Mouse (Mus musculus) kidney, postnatal 0 days (tissue): ENCODE measurements around the gene S100a3. TPM values are rescaled to one million over a fixed set of nuclear protein-coding genes. Genes with fewer than 3 reads are reported as not detected.

ENCODE experiments used
- ATAC-seq: fragments of 200-750 bp; cut with Nextera tagmentation; replicated peaks from 2 replicates; pipeline ENCODE4 v1.8.0; 2017; ENCODE audit warnings: low read depth, moderate number of reproducible peaks, moderate TSS enrichment, moderate library complexity; ENCODE audit not compliant: low FRiP score
- DNase-seq: peaks from one replicate; pipeline ENCODE4 v3.0.0-alpha.2; 2016; ENCODE audit warnings: low spot score
- H3K27ac ChIP-seq: fragments of 300-500 bp; sonication (generic); 2 replicates; pipeline ENCODE4 v1.5.1; 2014; ENCODE audit warnings: mild to moderate bottlenecking
- H3K27me3 ChIP-seq: fragments of 300-500 bp; sonication (generic); 2 replicates; pipeline ENCODE4 v1.6.1; 2014; ENCODE audit warnings: low read length, mixed read lengths; ENCODE audit not compliant: insufficient read depth
- H3K36me3 ChIP-seq: fragments of 300-500 bp; sonication (generic); 2 replicates; pipeline ENCODE4 v1.6.1; 2014; ENCODE audit warnings: low read length, mixed read lengths; ENCODE audit not compliant: insufficient read depth
- H3K4me1 ChIP-seq: fragments of 300-500 bp; sonication (generic); replicated peaks from 2 replicates; pipeline ENCODE4 v1.6.1; 2014; ENCODE audit warnings: antibody characterized with exemption, low read length, mixed read lengths; ENCODE audit not compliant: insufficient read depth
- H3K4me2 ChIP-seq: fragments of 300-500 bp; sonication (generic); 2 replicates; pipeline ENCODE4 v1.6.1; 2014; ENCODE audit warnings: mild to moderate bottlenecking, low read length, moderate library complexity, mixed read lengths
- H3K4me3 ChIP-seq: fragments of 300-500 bp; sonication (generic); replicated peaks from 2 replicates; pipeline ENCODE4 v1.5.1; 2014; ENCODE audit warnings: low read depth, low read length
- H3K9ac ChIP-seq: fragments of 300-500 bp; sonication (generic); 2 replicates; pipeline ENCODE4 v1.6.1; 2014; ENCODE audit warnings: low read depth, low read length
- H3K9me3 ChIP-seq: fragments of 300-500 bp; sonication (generic); replicated peaks from 2 replicates; pipeline ENCODE4 v1.6.1; 2016; ENCODE audit warnings: low read length, inconsistent platforms, mixed read lengths
- CTCF ChIP-seq: IDR thresholded peaks from 2 replicates; pipeline ENCODE4 v1.5.1; 2016; ENCODE audit warnings: antibody characterized with exemption, low read depth, mild to moderate bottlenecking, moderate library complexity
- WGBS: fragments of 180-500 bp; shearing (Covaris S2); extraction: QIAGEN DNeasy Blood & Tissue Kit; methylation state at CpG from one replicate; pipeline ENCODE4 v1.1.7; 2014; 5-methylcytosine and 5-hydroxymethylcytosine counted together
- polyA plus RNA-seq: library from polyadenylated mRNA; unstranded; fragments of >200 nt; fragmentation: Nextera tagmentation; extraction: Ambion mirVana; gene quantifications from 2 replicates; pipeline ENCODE4 v1.2.1, GENCODE M21; 2015

Gene S100a3
- polyA plus RNA-seq, 1 experiment from 2014 or later: 0.16 TPM

DNA sequence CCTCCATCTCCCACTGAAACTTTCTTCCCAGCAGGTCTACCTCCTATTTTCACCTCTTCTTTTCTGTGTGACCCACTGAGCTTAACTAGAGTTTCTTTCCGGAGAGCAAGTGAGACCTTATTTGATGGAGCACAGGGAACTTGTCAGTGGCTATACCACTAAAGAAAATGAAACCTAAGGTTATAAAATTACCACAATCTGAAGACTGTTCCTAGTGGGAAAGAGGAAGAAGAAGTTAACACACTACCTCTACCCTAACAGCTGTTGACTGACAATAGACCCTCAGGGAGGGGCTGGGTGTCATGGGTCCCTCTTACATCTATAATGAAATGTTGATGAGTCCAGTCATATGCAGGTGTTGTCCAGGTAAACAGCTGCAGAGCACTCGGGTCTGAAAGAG is 71.6 kb downstream of the S100a3 start:
- no peak for DNase-seq
- whole genome bisulfite sequencing: 76% methylated on average over 2 of the region's 2 CpGs

DNA sequence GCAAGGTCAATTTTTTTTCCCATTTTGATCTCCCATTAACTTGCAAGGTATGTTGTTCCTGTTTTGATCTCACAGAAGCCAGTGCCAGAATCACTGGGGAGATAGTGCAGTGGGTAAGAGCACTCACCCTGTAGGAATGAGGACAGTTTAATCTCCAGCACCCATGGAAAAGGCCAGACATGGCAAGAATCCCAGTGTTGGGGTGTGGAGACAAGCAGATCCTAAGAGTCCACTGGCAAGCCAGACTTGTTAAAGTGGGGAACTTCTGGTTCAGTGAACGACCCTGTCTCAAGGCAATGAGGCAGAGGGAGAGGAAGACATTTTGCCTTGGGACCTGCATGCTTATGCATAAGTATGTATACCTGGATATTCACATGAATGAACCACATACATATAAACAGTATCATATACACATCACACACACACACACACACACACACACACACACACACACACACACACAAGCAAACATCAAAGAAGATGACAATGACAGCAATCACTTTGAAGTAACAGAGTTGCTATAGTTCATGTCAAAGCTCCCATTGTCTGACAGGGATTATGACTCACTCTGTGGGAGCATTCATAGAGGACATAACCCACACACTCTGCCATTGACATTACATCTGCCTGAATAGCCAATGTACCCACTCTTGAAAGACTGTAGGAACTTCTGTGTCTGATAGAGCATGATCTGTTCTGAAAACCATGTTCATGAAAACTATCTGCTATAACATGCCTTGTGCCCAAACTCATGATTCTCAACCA is 78.3 kb downstream of the S100a3 start:
- TF ChIP-seq CTCF: no peak
- no peak for ATAC-seq
- Histone ChIP-seq H3K9me3 (no peaks in the 10 kb centered on the region), H3K4me3 (no peak overlapping the region), H3K36me3 (no peaks in the 10 kb centered on the region), H3K4me2 (no peak overlapping the region), H3K9ac (no peak overlapping the region), H3K4me1 (no peaks in the 10 kb centered on the region), H3K27me3 (no peaks in the 10 kb centered on the region), H3K27ac (no peak overlapping the region)
- WGBS: 87% methylated on average over 1 of the region's 1 CpGs
- no peak for DNase-seq

More for the DNA sequence above, 71.6 kb downstream of the S100a3 start:
- TF ChIP-seq CTCF: no peak
- H3K27me3 ChIP-seq: no peaks in the 10 kb centered on the region
- no peak overlapping the region for H3K4me3 ChIP-seq
- no peak overlapping the region for H3K27ac ChIP-seq
- H3K9ac ChIP-seq: no peak overlapping the region
- no peak overlapping the region for H3K4me2 ChIP-seq
- no peaks in the 10 kb centered on the region for H3K4me1 ChIP-seq
- no peaks in the 10 kb centered on the region for H3K36me3 ChIP-seq
- ATAC-seq: no peak
- H3K9me3 ChIP-seq: no peaks in the 10 kb centered on the region

DNA sequence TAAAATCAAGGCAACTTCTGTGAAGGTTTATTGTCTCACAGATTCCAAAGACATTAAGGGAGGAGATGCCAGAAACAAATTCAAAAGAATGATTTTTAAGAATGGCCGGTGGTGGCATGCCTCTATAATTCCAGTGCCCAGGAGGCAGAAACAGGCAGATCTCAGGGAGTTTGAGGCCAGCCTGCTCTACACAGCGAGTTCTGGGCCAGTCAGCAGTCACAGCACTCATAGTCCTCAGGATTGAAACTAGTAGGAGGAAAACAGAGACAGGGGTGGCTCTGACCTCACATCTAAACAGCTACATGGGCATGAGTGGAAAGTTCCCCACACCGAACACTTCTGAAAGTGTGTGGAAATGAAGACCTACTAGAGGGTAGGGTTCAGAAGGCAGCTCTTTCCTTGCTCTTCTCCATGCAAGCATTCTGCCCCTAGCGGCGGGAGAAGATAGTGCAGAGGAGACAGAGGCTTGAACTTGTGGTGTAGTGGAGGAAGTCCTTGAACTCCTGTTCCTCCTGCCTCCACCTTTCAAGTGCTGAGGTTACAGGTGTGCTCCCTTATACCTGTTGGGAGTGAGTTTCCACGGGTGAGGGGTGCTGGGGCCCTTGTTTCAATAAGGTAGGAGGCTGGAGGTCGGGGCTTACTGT is 79.3 kb downstream of the S100a3 start:
- DNase-seq: peak; percentile 10
- 59% methylated on average over 7 of the region's 7 CpGs for WGBS
- H3K27ac ChIP-seq: no peak overlapping the region
- no peaks in the 10 kb centered on the region for H3K4me1 ChIP-seq
- H3K36me3 ChIP-seq: no peaks in the 10 kb centered on the region
- peak; percentile 68 for TF ChIP-seq CTCF
- no peak overlapping the region for H3K4me3 ChIP-seq
- H3K9ac ChIP-seq: no peak overlapping the region
- no peak for ATAC-seq
- H3K4me2 ChIP-seq: no peak overlapping the region
- no peaks in the 10 kb centered on the region for H3K9me3 ChIP-seq
- no peaks in the 10 kb centered on the region for H3K27me3 ChIP-seq

DNA sequence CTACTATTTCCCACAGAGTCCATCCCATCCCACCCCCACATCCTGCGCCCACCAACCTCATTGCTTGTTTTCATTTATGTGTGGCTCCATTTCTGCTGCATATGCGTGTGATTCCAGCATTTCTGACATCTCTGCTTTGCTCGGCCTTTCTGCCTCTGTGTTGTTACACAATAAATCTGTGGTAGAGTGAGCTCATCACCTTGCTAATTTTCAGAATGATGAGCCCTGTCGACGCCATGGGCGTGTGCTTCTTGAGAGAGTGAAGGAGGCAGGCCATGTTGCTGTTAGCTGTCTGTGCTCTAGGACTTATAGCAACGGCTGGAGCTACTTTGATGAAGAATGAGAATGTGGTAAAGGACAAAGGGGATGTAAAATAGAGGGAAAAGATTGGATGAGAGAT is 80.6 kb downstream of the S100a3 start:
- 77% methylated on average over 7 of the region's 7 CpGs for WGBS
- Histone ChIP-seq H3K9me3 (no peaks in the 10 kb centered on the region), H3K9ac (no peak overlapping the region), H3K4me3 (no peak overlapping the region), H3K4me2 (no peak overlapping the region), H3K27ac (no peak overlapping the region), H3K4me1 (no peaks in the 10 kb centered on the region), H3K27me3 (no peaks in the 10 kb centered on the region), H3K36me3 (no peaks in the 10 kb centered on the region)
- no peak for TF ChIP-seq CTCF
- ATAC-seq (no peak), DNase-seq (no peak)

DNA sequence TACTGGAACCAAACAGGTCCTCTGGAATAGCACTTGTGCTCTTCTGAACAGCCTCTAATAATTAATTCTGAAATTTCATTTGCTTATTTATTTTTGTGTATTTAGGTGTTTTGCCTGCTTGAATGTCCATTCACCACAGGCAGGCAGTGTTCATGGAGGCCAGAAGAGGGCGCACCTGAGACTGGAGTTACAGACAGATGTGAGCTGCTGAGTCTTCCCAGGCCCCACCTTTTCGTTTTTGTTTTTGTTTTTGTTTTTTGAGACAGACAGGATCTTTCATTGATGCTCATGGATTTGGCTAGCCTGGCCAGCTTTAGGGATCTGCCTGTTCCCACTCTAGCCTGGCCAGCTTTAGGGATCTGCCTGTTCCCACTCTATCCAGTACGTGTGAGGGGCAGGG is 83.8 kb downstream of the S100a3 start:
- Histone ChIP-seq H3K4me1 (no peaks in the 10 kb centered on the region), H3K27me3 (no peaks in the 10 kb centered on the region), H3K4me3 (no peak overlapping the region), H3K36me3 (no peaks in the 10 kb centered on the region), H3K9me3 (no peaks in the 10 kb centered on the region), H3K9ac (no peak overlapping the region), H3K27ac (no peak overlapping the region), H3K4me2 (no peak overlapping the region)
- peak; percentile 50 for DNase-seq
- ATAC-seq: no peak
- 49% methylated on average over 3 of the region's 3 CpGs for WGBS
- peak; percentile 72 for TF ChIP-seq CTCF

DNA sequence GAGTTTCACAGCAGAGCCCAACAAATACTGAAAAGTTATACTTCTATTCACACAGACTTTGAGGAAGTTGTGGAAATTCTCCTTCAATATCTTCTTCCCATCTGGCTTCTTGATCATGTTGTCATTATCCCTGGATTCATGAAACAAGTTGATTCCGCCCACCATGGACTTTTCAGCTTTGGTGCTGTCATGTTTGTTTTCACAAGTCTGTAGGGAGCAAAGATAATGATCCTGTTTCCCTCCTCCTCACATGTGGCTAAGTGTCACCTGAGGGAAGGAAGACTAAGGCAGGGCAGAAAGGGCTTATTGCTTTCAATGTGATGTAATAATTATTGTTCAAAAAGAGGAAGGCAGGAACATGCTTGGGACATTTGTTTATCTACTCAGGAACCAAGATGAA is 86.9 kb downstream of the S100a3 start:
- H3K36me3 ChIP-seq: no peaks in the 10 kb centered on the region
- H3K4me2 ChIP-seq: no peak overlapping the region
- no peaks in the 10 kb centered on the region for H3K27me3 ChIP-seq
- no peak overlapping the region for H3K27ac ChIP-seq
- DNase-seq (no peak), ATAC-seq (no peak)
- TF ChIP-seq CTCF: no peak
- WGBS: 88% methylated on average over 1 of the region's 1 CpGs
- no peaks in the 10 kb centered on the region for H3K9me3 ChIP-seq
- no peak overlapping the region for H3K4me3 ChIP-seq
- H3K9ac ChIP-seq: no peak overlapping the region
- no peaks in the 10 kb centered on the region for H3K4me1 ChIP-seq
